Mouse (Mus musculus) thymus, postnatal 0 days (tissue): Measurements from ENCODE around the gene Rab5if. TPM values are rescaled to one million over a fixed set of nuclear protein-coding genes. Genes with fewer than 3 reads are reported as not detected.
A peak's percentile ranks its signal among the peaks of the same experiment; 100 is the strongest.

ENCODE experiments used
- DNase-seq: peaks from one replicate; pipeline ENCODE4 v3.0.0-alpha.2; 2015; ENCODE audit warnings: low spot score
- polyA plus RNA-seq: library from polyadenylated mRNA; unstranded; fragments of >200 nt; fragmentation: Nextera tagmentation; extraction: Ambion mirVana; gene quantifications from 2 replicates; pipeline ENCODE4 v1.2.1, GENCODE M21; 2015

The Rab5if gene
- polyA plus RNA-seq, 1 experiment from 2014 or later, result 178 TPM

DNA sequence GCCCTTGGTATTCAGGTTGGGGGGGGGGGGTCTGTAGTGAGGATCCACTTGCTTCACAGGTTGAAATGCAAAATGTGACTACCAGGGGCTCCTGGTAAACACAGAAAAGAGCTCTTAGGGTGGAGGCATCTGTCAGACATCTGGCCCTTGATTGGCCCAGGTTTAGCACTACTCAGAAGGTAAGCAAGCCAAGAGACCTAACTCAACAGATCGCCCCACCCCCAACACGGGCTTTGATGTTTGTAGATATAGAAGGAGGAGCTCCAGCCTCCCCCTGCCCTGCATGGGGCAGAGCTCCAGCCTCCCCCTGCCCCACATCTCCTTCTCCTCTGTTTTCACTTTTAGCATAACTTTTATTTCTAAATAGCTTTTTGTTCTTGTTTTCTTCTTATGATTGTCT is 56.9 kb downstream of the Rab5if start:
- DNase-seq, result peak; percentile 49

DNA sequence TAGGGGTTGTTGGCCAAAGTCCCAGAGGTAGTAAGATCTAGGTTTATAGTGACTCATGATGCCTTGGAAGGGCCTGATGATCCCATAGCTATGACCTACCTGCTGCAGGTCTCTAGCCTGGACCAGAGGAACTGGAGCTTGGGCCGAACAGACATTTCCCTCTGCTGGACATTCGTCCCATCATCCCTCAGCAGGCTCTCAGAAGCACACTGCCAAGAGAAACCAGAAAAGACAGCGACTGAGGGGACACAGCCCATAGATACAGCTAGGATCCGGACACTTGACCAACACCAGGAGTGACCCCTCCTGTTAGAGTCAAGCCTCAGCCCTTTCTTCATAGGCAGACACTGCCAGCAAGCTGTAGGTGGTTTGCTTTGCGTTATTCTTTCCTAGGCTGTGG is 60.1 kb downstream of the Rab5if start:
- DNase-seq, result no peak

Other genes starting within 250 kb of the Rab5if start
- gene Dlgap4, start 249.4 kb upstream of the Rab5if start, polyA plus RNA-seq, result 40.3 and 44.0 TPM in 2 replicates
- gene Myl9, start 87.7 kb upstream of the Rab5if start, polyA plus RNA-seq, result 20.6 and 27.1 TPM in 2 replicates
- gene Tgif2, start 23.1 kb upstream of the Rab5if start, polyA plus RNA-seq, result 17.2 and 19.2 TPM in 2 replicates
- gene 4930518I15Rik, start 5.2 kb upstream of the Rab5if start, polyA plus RNA-seq, result 4.3 and 8.4 TPM in 2 replicates
- 104 and 115 TPM in 2 replicates for gene Sla2, start 24.1 kb downstream of the Rab5if start, polyA plus RNA-seq
- gene Ndrg3, start 128.9 kb downstream of the Rab5if start, polyA plus RNA-seq, result 125 and 141 TPM in 2 replicates
- gene Dsn1, start 144.0 kb downstream of the Rab5if start, polyA plus RNA-seq, result 30.9 and 31.3 TPM in 2 replicates
- 0.57 TPM in 2 replicates for gene Soga1, start 216.1 kb downstream of the Rab5if start, polyA plus RNA-seq
- gene Tldc2, start 223.9 kb downstream of the Rab5if start, polyA plus RNA-seq, result not detected in 2 replicates